Mouse (Mus musculus): ENCODE data around the gene Psmb3.

Gene Psmb3

GRCm38 (mm10) chr11:97753277-97753676 is 50.1 kb downstream of the Psmb3 start:
- DNase-seq (ENCODE audit: low spot score in 2 of 2): no peak

GRCm38 (mm10) chr11:97758125-97758524 is 54.9 kb downstream of the Psmb3 start:
- no peak for DNase-seq (ENCODE audit: low spot score in 2 of 2)

GRCm38 (mm10) chr11:97758942-97759341 is 55.7 kb downstream of the Psmb3 start:
- DNase-seq (ENCODE audit: low spot score in 2 of 2): no peak

- DNase-seq (ENCODE audit: low spot score in 2 of 2): no peak
Measured at GRCm38 (mm10) chr11:97761638-97762037, 58.4 kb downstream of the Psmb3 start.
